In the genomic region with DNA sequence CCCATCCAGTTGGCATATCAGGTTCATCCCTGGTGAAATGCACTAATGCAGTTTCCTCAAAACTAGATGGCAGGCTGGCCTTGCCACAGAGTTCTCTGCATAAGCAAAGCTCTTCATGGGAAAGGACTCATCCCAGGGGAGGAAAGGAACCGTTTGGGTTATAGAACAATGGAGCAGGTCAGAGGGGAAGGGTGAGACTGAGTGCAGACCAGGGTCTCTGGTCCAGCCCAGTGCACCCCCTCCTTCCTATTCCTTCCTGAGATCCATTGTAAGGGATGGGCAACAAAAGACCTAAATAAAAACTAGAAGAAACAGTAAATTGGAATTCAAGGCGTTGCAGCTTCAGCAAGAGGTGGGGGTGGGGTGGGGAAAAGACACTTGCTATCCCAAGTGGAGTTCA, we compare ENCODE assay signal across 14 mouse cellular contexts.
DNase-seq lines count a peak whose midpoint lies in the region; ATAC-seq and TF ChIP-seq lines count a peak whose summit lies in the region.
"Had no signal": no experiment of that assay in that cellular context is flagged by ENCODE, and none has a peak within 500 bp of the region (broad histone marks: within the 10 kb centered on the region; RNA-seq: fewer than 3 reads in every experiment).

No protein-coding gene starts in this region.

- H3K4me3 ChIP-seq in heart, embryonic 14.5 days (ENCODE audit: control insufficient read depth in 1 of 2, insufficient read depth in 1 of 2, low read depth in 1 of 2, low read length in 2 of 2) = no peak overlapping the region
- no peak overlapping the region for H3K4me3 ChIP-seq in lung, embryonic 14.5 days (ENCODE audit: low read depth, low read length)
- H3K4me3 ChIP-seq: erythroblast, embryonic 14.5 days; heart, embryonic 13.5 days; liver, embryonic 15.5 days had no signal

- TF ChIP-seq CTCF in lung, embryonic 14.5 days (IDR thresholded peaks at IDR 0.05; ENCODE audit: low read depth) = no peak

- peak; percentile 59; the same call in 1 of the 2 replicates for ATAC-seq in heart, embryonic 14.5 days (ENCODE audit: insufficient number of reproducible peaks, insufficient read depth, low FRiP score, low read depth)
- ATAC-seq in lung, embryonic 14.5 days (ENCODE audit: insufficient read depth) = no peak
- ATAC-seq: CD4-positive, CD25-positive, alpha-beta regulatory T cell, adult 4 months had no signal

- WGBS in heart, embryonic 14.5 days = 43% methylated on average over 2 of the region's 2 CpGs
- 48% methylated on average over 2 of the region's 2 CpGs for WGBS in lung, embryonic 14.5 days

- peak overlapping the region in 1 of 2 experiments; percentile 14; a peak in 1 of 4 replicates for H3K27ac ChIP-seq in heart, embryonic 14.5 days (replicated peaks in 1 of 2; ENCODE audit: control insufficient read depth in 1 of 2, insufficient read depth in 1 of 2, low read depth in 2 of 2, low read length in 2 of 2)
- H3K27ac ChIP-seq in lung, embryonic 14.5 days (ENCODE audit: low read depth) = peak overlapping the region; percentile 42; the same call in 1 of the 2 replicates
- H3K27ac ChIP-seq: heart, embryonic 13.5 days; liver, embryonic 15.5 days had no signal

- H3K4me1 ChIP-seq in heart, embryonic 14.5 days (ENCODE audit: control insufficient read depth in 2 of 2, insufficient read depth in 2 of 2, low read length in 2 of 2) = peaks cover 16 to 33% of the 10 kb centered on the region in 2 experiments
- H3K4me1 ChIP-seq in lung, embryonic 14.5 days (ENCODE audit: insufficient read depth) = peaks cover 14% of the 10 kb centered on the region; the same call in 1 of the 2 replicates

- no peak for DNase-seq in heart, adult 8-10 months (ENCODE audit: low spot score)
- peak; percentile 44 for DNase-seq in lung, embryonic 14.5 days
- DNase-seq in lung, postnatal 14 days = no peak
- DNase-seq in embryo, embryonic 9.5 days (ENCODE audit: extremely low spot score) = peak; percentile 48
- peak; percentile 18 to 20 for DNase-seq in kidney, postnatal 36 days
- DNase-seq in Muller cell, postnatal 12 days (ENCODE audit: inconsistent ontology term) = no peak
- no peak for DNase-seq in right cerebral cortex, postnatal 10 days (ENCODE audit: low spot score in 2 of 2)
- DNase-seq: adrenal gland, adult 2 months; cerebellum, postnatal 25 days had no signal

- H3K9me3 ChIP-seq in heart, embryonic 14.5 days (ENCODE audit: control insufficient read depth, low read length) = no peaks in the 10 kb centered on the region
- H3K9me3 ChIP-seq in lung, embryonic 14.5 days (ENCODE audit: low read depth, low read length) = no peaks in the 10 kb centered on the region
- H3K9me3 ChIP-seq: heart, embryonic 13.5 days; liver, embryonic 15.5 days had no signal

- H3K4me2 ChIP-seq in heart, embryonic 14.5 days (ENCODE audit: low read length) = no peak overlapping the region
- H3K4me2 ChIP-seq in lung, embryonic 14.5 days = no peak overlapping the region
- H3K4me2 ChIP-seq: heart, embryonic 13.5 days; liver, embryonic 15.5 days had no signal

- H3K36me3 ChIP-seq in heart, embryonic 14.5 days (ENCODE audit: control insufficient read depth, insufficient read depth, low read length) = no peaks in the 10 kb centered on the region
- no peaks in the 10 kb centered on the region for H3K36me3 ChIP-seq in lung, embryonic 14.5 days (ENCODE audit: insufficient read depth)
- H3K36me3 ChIP-seq: heart, embryonic 13.5 days; liver, embryonic 15.5 days had no signal

- no peak overlapping the region for H3K9ac ChIP-seq in heart, embryonic 14.5 days (ENCODE audit: low read length)
- H3K9ac ChIP-seq in lung, embryonic 14.5 days = no peak overlapping the region
- H3K9ac ChIP-seq: heart, embryonic 13.5 days; liver, embryonic 15.5 days had no signal

- H3K27me3 ChIP-seq in heart, embryonic 14.5 days (ENCODE audit: control insufficient read depth, insufficient read depth, low read length) = no peaks in the 10 kb centered on the region
- H3K27me3 ChIP-seq in lung, embryonic 14.5 days (ENCODE audit: insufficient read depth, low read length) = no peaks in the 10 kb centered on the region
- H3K27me3 ChIP-seq: heart, embryonic 13.5 days; liver, embryonic 15.5 days had no signal

Comparison
In these comparisons a context has a peak if more than half of its experiments do, and no peak if none do; other contexts are left out.
1. DNase-seq: peak in lung, embryonic 14.5 days (single experiment), embryo, embryonic 9.5 days (single experiment) and kidney, postnatal 36 days (2 of 2); none in heart, adult 8-10 months (single experiment), lung, postnatal 14 days (single experiment), Muller cell, postnatal 12 days (single experiment) and right cerebral cortex, postnatal 10 days (0 of 2).